Mouse (Mus musculus): Measurements from ENCODE around the gene Lce3e.

The Lce3e gene

GRCm38 (mm10) chr3:92966761-92967160, at the start of gene Lce3e:
Lce3e (plus strand) TSS chr3:92967061.
- DNase-seq (ENCODE audit: low read depth, low spot score): no peak

- DNase-seq (ENCODE audit: low read depth, low spot score): no peak
Observed at GRCm38 (mm10) chr3:92920364-92920763, 46.5 kb upstream of the Lce3e start.

GRCm38 (mm10) chr3:92926130-92926529, 40.7 kb upstream of the Lce3e start, which contains the start of gene Lce3a:
Lce3a (minus strand) TSS chr3:92926230.
- DNase-seq (ENCODE audit: low read depth, low spot score): no peak

- no peak for DNase-seq (ENCODE audit: low read depth, low spot score)
Observed at GRCm38 (mm10) chr3:92932679-92933078, 34.2 kb upstream of the Lce3e start, which contains the start of gene Lce3b. Lce3b (plus strand) TSS chr3:92932979.

- DNase-seq (ENCODE audit: low read depth, low spot score): no peak
Observed at GRCm38 (mm10) chr3:92944186-92944585, 22.7 kb upstream of the Lce3e start, which contains the start of gene Lce3c. Lce3c (plus strand) TSS chr3:92944486.

- no peak for DNase-seq (ENCODE audit: low read depth, low spot score)
Observed at GRCm38 (mm10) chr3:92957090-92957489, 9.8 kb upstream of the Lce3e start, which contains the start of gene Lce3d. Lce3d (plus strand) TSS chr3:92957390.

- DNase-seq (ENCODE audit: low read depth, low spot score): no peak
Observed at GRCm38 (mm10) chr3:92978484-92978883, 11.6 kb downstream of the Lce3e start.

- no peak for DNase-seq (ENCODE audit: low read depth, low spot score)
Observed at GRCm38 (mm10) chr3:92991926-92992325, 25.1 kb downstream of the Lce3e start, which contains the start of gene Lce3f. Lce3f (plus strand) TSS chr3:92992226.

- peak; percentile 54 for DNase-seq (ENCODE audit: low read depth, low spot score)
Observed at GRCm38 (mm10) chr3:92998691-92999090, 31.8 kb downstream of the Lce3e start.

GRCm38 (mm10) chr3:93000621-93001020, 33.8 kb downstream of the Lce3e start:
- no peak for DNase-seq (ENCODE audit: low read depth, low spot score)

GRCm38 (mm10) chr3:93002843-93003242, 36.0 kb downstream of the Lce3e start:
- DNase-seq (ENCODE audit: low read depth, low spot score): no peak

- DNase-seq (ENCODE audit: low read depth, low spot score): peak; percentile 56
Observed at GRCm38 (mm10) chr3:93014378-93014801, 47.5 kb downstream of the Lce3e start.

- DNase-seq (ENCODE audit: low read depth, low spot score): no peak
Observed at GRCm38 (mm10) chr3:93014871-93015270, 48.0 kb downstream of the Lce3e start.

- no peak for DNase-seq (ENCODE audit: low read depth, low spot score)
Observed at GRCm38 (mm10) chr3:93015460-93016104, 48.7 kb downstream of the Lce3e start, which contains the start of gene Crct1. Crct1 (minus strand) TSS chr3:93015687.

All from forelimb bud, embryonic 11.5 days (tissue).